Mouse (Mus musculus) testis, adult 2 months (tissue): ENCODE results near the gene Thnsl2. TPM values are rescaled to one million over a fixed set of nuclear protein-coding genes. Genes with fewer than 3 reads are reported as not detected.

Experiments
- H3K27ac ChIP-seq: fragments of 200-500 bp; 2 replicates; pipeline ENCODE4 v1.5.1; 2012; ENCODE audit warnings: low read depth, low read length; ENCODE audit not compliant: control insufficient read depth, insufficient read depth
- H3K27me3 ChIP-seq: fragments of 200-500 bp; 2 replicates; pipeline ENCODE4 v1.6.1; 2012; ENCODE audit warnings: mild to moderate bottlenecking, low read length, moderate library complexity; ENCODE audit not compliant: control insufficient read depth, insufficient read depth
- H3K36me3 ChIP-seq: fragments of 200-500 bp; 2 replicates; pipeline ENCODE4 v1.6.1; 2012; ENCODE audit warnings: mild to moderate bottlenecking, low read length; ENCODE audit not compliant: control insufficient read depth, insufficient read depth
- H3K4me1 ChIP-seq: fragments of 200-500 bp; 2 replicates; pipeline ENCODE4 v1.6.1; 2012; ENCODE audit warnings: low read length; ENCODE audit not compliant: control insufficient read depth, insufficient read depth
- H3K4me3 ChIP-seq: fragments of 200-500 bp; 2 replicates; pipeline ENCODE4 v1.5.1; 2012; ENCODE audit warnings: low read depth, mild to moderate bottlenecking, low read length, moderate library complexity, mixed read lengths; ENCODE audit not compliant: control insufficient read depth
- CTCF ChIP-seq: fragments of 200-500 bp; IDR thresholded peaks from 2 replicates; pipeline ENCODE4 v1.5.1; 2012; ENCODE audit warnings: low read depth, mild to moderate bottlenecking, inconsistent platforms, low read length, moderate library complexity; ENCODE audit not compliant: control insufficient read depth, insufficient read depth, insufficient replicate concordance
- POLR2A ChIP-seq: fragments of 200-500 bp; IDR thresholded peaks from 2 replicates; pipeline ENCODE4 v1.6.1; 2012; ENCODE audit warnings: low read depth, mild to moderate bottlenecking, inconsistent platforms, low read length, moderate library complexity; ENCODE audit not compliant: control insufficient read depth
- polyA plus RNA-seq: library from polyadenylated mRNA; depleted of rRNA; stranded (reverse); fragments of >200 nt; gene quantifications from 2 replicates; pipeline ENCODE4 v1.2.3, GENCODE M21; 2012

Thnsl2 gene
- polyA plus RNA-seq, 1 experiment = 4.0 TPM

GRCm38 (mm10) chr6:71166551-71167169 lies 22.4 kb upstream of the Thnsl2 start:
- no peak overlapping the region for H3K4me3 ChIP-seq
- no peaks in the 10 kb centered on the region for H3K27me3 ChIP-seq
- H3K36me3 ChIP-seq = no peaks in the 10 kb centered on the region
- TF ChIP-seq POLR2A = no peak
- TF ChIP-seq CTCF = no peak
- no peak overlapping the region for H3K27ac ChIP-seq
- H3K4me1 ChIP-seq = no peaks in the 10 kb centered on the region

- Histone ChIP-seq H3K27ac (no peak overlapping the region), H3K36me3 (no peaks in the 10 kb centered on the region), H3K27me3 (no peaks in the 10 kb centered on the region), H3K4me1 (no peaks in the 10 kb centered on the region), H3K4me3 (no peak overlapping the region)
- TF ChIP-seq POLR2A (no peak), CTCF (no peak)
Observed at GRCm38 (mm10) chr6:71164394-71164793, 20.2 kb upstream of the Thnsl2 start.

GRCm38 (mm10) chr6:71162269-71162668 lies 18.0 kb upstream of the Thnsl2 start:
- Histone ChIP-seq H3K4me3 (no peak overlapping the region), H3K27ac (no peak overlapping the region), H3K4me1 (no peaks in the 10 kb centered on the region), H3K27me3 (no peaks in the 10 kb centered on the region), H3K36me3 (no peaks in the 10 kb centered on the region)
- peak; percentile 18; the same call in 1 of the 2 replicates for TF ChIP-seq CTCF
- no peak for TF ChIP-seq POLR2A

- Histone ChIP-seq H3K27ac (no peak overlapping the region), H3K36me3 (no peaks in the 10 kb centered on the region), H3K27me3 (no peaks in the 10 kb centered on the region), H3K4me1 (no peaks in the 10 kb centered on the region), H3K4me3 (no peak overlapping the region)
- no peak for TF ChIP-seq CTCF
- no peak for TF ChIP-seq POLR2A
Observed at GRCm38 (mm10) chr6:71161290-71161689, 17.1 kb upstream of the Thnsl2 start.

GRCm38 (mm10) chr6:71156674-71157326 lies 12.6 kb upstream of the Thnsl2 start:
- TF ChIP-seq POLR2A (no peak), CTCF (no peak)
- no peaks in the 10 kb centered on the region for H3K36me3 ChIP-seq
- no peak overlapping the region for H3K27ac ChIP-seq
- H3K27me3 ChIP-seq = no peaks in the 10 kb centered on the region
- no peak overlapping the region for H3K4me3 ChIP-seq
- H3K4me1 ChIP-seq = no peaks in the 10 kb centered on the region

GRCm38 (mm10) chr6:71154861-71155260 lies 10.6 kb upstream of the Thnsl2 start:
- Histone ChIP-seq H3K4me3 (no peak overlapping the region), H3K36me3 (no peaks in the 10 kb centered on the region)
- TF ChIP-seq POLR2A (no peak), CTCF (no peak)

GRCm38 (mm10) chr6:71153486-71153885 lies 9.2 kb upstream of the Thnsl2 start:
- H3K27ac ChIP-seq = no peak overlapping the region
- TF ChIP-seq POLR2A = no peak
- TF ChIP-seq CTCF = no peak
- H3K36me3 ChIP-seq = no peaks in the 10 kb centered on the region
- no peaks in the 10 kb centered on the region for H3K27me3 ChIP-seq
- no peaks in the 10 kb centered on the region for H3K4me1 ChIP-seq
- H3K4me3 ChIP-seq = no peak overlapping the region

More at GRCm38 (mm10) chr6:71154861-71155260, 10.6 kb upstream of the Thnsl2 start:
- no peaks in the 10 kb centered on the region for H3K27me3 ChIP-seq
- H3K27ac ChIP-seq = no peak overlapping the region
- H3K4me1 ChIP-seq = no peaks in the 10 kb centered on the region

- no peaks in the 10 kb centered on the region for H3K36me3 ChIP-seq
Observed at GRCm38 (mm10) chr6:71151098-71151497, 6.9 kb upstream of the Thnsl2 start.

More at GRCm38 (mm10) chr6:71151098-71151497, 6.9 kb upstream of the Thnsl2 start:
- Histone ChIP-seq H3K27me3 (no peaks in the 10 kb centered on the region), H3K4me1 (no peaks in the 10 kb centered on the region), H3K27ac (no peak overlapping the region), H3K4me3 (no peak overlapping the region)
- TF ChIP-seq POLR2A (no peak), CTCF (no peak)
